Mouse (Mus musculus) frontal cortex, postnatal 25 days (tissue): ENCODE data around the gene Ubb.

Experiments
- DNase-seq, 2 experiments: peaks; one replicate each; pipeline ENCODE4 v3.0.0; 2022; ENCODE audit warnings: low spot score in 2 of 2

The Ubb gene

GRCm38 (mm10) chr11:62551226-62552119, 502 bp downstream of the Ubb start:
- DNase-seq, result peak; percentile 85 to 88

GRCm38 (mm10) chr11:62553186-62553585, 2.2 kb downstream of the Ubb start:
- no peak for DNase-seq

GRCm38 (mm10) chr11:62553633-62554032, 2.7 kb downstream of the Ubb start:
- DNase-seq, result no peak

GRCm38 (mm10) chr11:62554163-62554855, 3.3 kb downstream of the Ubb start:
- no peak for DNase-seq

GRCm38 (mm10) chr11:62554934-62555517, 4.1 kb downstream of the Ubb start:
- DNase-seq, result no peak

GRCm38 (mm10) chr11:62555896-62556412, 5.0 kb downstream of the Ubb start:
- no peak for DNase-seq

- DNase-seq, result no peak
These were observed 6.2 kb downstream of the Ubb start for GRCm38 (mm10) chr11:62557205-62557604.

GRCm38 (mm10) chr11:62558152-62558551, 7.2 kb downstream of the Ubb start:
- no peak for DNase-seq

GRCm38 (mm10) chr11:62558961-62559646, 8.1 kb downstream of the Ubb start:
- no peak for DNase-seq

GRCm38 (mm10) chr11:62560463-62561016, 9.6 kb downstream of the Ubb start:
- DNase-seq, result no peak

GRCm38 (mm10) chr11:62563590-62563989, 12.6 kb downstream of the Ubb start:
- DNase-seq, result no peak

- no peak for DNase-seq
These were observed 14.8 kb downstream of the Ubb start for GRCm38 (mm10) chr11:62565747-62566146.

- DNase-seq, result no peak
These were observed 15.2 kb downstream of the Ubb start for GRCm38 (mm10) chr11:62566211-62566610.

GRCm38 (mm10) chr11:62568300-62568699, 17.3 kb downstream of the Ubb start:
- no peak for DNase-seq

- no peak for DNase-seq
These were observed 23.2 kb downstream of the Ubb start, which contains the start of gene Trpv2 for GRCm38 (mm10) chr11:62573959-62574702. Gene Trpv2, plus strand, starts transcription at chr11:62574486.

GRCm38 (mm10) chr11:62574703-62575085, 23.7 kb downstream of the Ubb start:
- DNase-seq, result no peak

GRCm38 (mm10) chr11:62575297-62575658, 24.3 kb downstream of the Ubb start:
- peak; percentile 83 to 91 for DNase-seq

- DNase-seq, result peak; percentile 36 to 39
These were observed 24.9 kb downstream of the Ubb start for GRCm38 (mm10) chr11:62575659-62576438.

- peak; percentile 10 to 28 for DNase-seq
These were observed 25.7 kb downstream of the Ubb start for GRCm38 (mm10) chr11:62576530-62577152.
